Mouse (Mus musculus): ENCODE measurements around the gene Epp13. TPM values are rescaled to one million over a fixed set of nuclear protein-coding genes. Genes with fewer than 3 reads are reported as not detected.
"Not testable (repeated sequence)": the region's sequence is repeated elsewhere in the genome, so short reads cannot be mapped to it uniquely, and the experiment has no call there.

Gene Epp13
- polyA plus RNA-seq (2015; fragmentation: Nextera tagmentation; extraction: Ambion mirVana): not detected in 2 replicates

- H3K36me3 ChIP-seq (ENCODE audit: control insufficient read depth, insufficient read depth, low read length): no peaks in the 10 kb centered on the region
- WGBS: 84% methylated on average over 6 of the region's 6 CpGs
- H3K9ac ChIP-seq (ENCODE audit: low read depth, low read length): no peak within 1 kb of the TSS
- H3K4me3 ChIP-seq (ENCODE audit: low read length): no peak within 1 kb of the TSS
- no peaks in the 10 kb centered on the region for H3K4me1 ChIP-seq (ENCODE audit: control insufficient read depth, insufficient read depth, low read depth, low read length)
- no peak for ATAC-seq
- no peak within 1 kb of the TSS for H3K4me2 ChIP-seq (ENCODE audit: low read length)
- H3K27me3 ChIP-seq (replicated peaks; ENCODE audit: control insufficient read depth, insufficient read depth, low read length): no peaks in the 10 kb centered on the region
- H3K9me3 ChIP-seq (ENCODE audit: control insufficient read depth, low read length): 0 out of 2 replicates have a peak, but pooled peaks cover 3% of the 10 kb centered on the region
- no peak within 1 kb of the TSS for H3K27ac ChIP-seq (ENCODE audit: low read depth, low read length)
Measured at GRCm38 (mm10) chr7:6252410-6252809, at the start of gene Epp13. TSS of gene Epp13 (plus strand) at chr7:6252710.

GRCm38 (mm10) chr7:6204200-6204599 lies 48.3 kb upstream of the Epp13 start:
- no peaks in the 10 kb centered on the region for H3K27me3 ChIP-seq (replicated peaks; ENCODE audit: control insufficient read depth, insufficient read depth, low read length)
- H3K4me3 ChIP-seq (ENCODE audit: low read length): no peak overlapping the region
- H3K4me1 ChIP-seq (ENCODE audit: control insufficient read depth, insufficient read depth, low read depth, low read length): no peaks in the 10 kb centered on the region
- no peak overlapping the region for H3K9ac ChIP-seq (ENCODE audit: low read depth, low read length)
- no peak overlapping the region for H3K27ac ChIP-seq (ENCODE audit: low read depth, low read length)
- 86% methylated on average over 3 of the region's 3 CpGs for WGBS
- no peaks in the 10 kb centered on the region for H3K36me3 ChIP-seq (ENCODE audit: control insufficient read depth, insufficient read depth, low read length)
- no peak overlapping the region for H3K4me2 ChIP-seq (ENCODE audit: low read length)
- ATAC-seq: no peak
- no peaks in the 10 kb centered on the region; the same call in 1 of the 2 replicates for H3K9me3 ChIP-seq (ENCODE audit: control insufficient read depth, low read length)

DNA sequence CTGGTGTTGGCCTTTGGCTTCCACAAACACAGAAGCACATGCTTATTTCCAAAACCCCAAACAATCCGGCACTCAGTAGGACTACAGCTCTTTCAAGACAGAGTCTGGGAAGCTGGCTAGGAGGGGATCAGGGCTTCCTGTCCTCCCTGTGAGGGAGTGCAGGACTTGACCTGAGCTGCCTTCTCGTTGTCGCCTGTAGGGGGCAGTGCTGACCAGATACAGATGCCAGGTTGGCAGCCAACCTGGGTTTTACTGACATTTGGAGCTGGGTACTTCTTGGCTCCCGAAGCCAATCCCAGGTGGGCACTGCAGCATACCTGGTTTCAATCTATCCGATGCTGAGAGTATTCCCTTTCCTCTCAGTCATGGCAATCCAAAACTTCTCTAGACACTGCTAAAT lies 39.4 kb upstream of the Epp13 start:
- WGBS: 48% methylated on average over 5 of the region's 5 CpGs
- Histone ChIP-seq H3K9me3 (ENCODE audit: control insufficient read depth, low read length) (0 out of 2 replicates have a peak, but pooled peaks cover 2% of the 10 kb centered on the region), H3K4me3 (ENCODE audit: low read length) (no peak overlapping the region), H3K27me3 (replicated peaks; ENCODE audit: control insufficient read depth, insufficient read depth, low read length) (no peaks in the 10 kb centered on the region), H3K4me2 (ENCODE audit: low read length) (no peak overlapping the region), H3K4me1 (ENCODE audit: control insufficient read depth, insufficient read depth, low read depth, low read length) (no peaks in the 10 kb centered on the region), H3K27ac (ENCODE audit: low read depth, low read length) (no peak overlapping the region), H3K9ac (ENCODE audit: low read depth, low read length) (no peak overlapping the region), H3K36me3 (ENCODE audit: control insufficient read depth, insufficient read depth, low read length) (no peaks in the 10 kb centered on the region)
- no peak for ATAC-seq

- not testable (repeated sequence) for H3K4me2 ChIP-seq (ENCODE audit: low read length); ATAC-seq; H3K27ac ChIP-seq (ENCODE audit: low read depth, low read length); H3K9ac ChIP-seq (ENCODE audit: low read depth, low read length); H3K27me3 ChIP-seq (replicated peaks; ENCODE audit: control insufficient read depth, insufficient read depth, low read length); H3K4me3 ChIP-seq (ENCODE audit: low read length); H3K36me3 ChIP-seq (ENCODE audit: control insufficient read depth, insufficient read depth, low read length); H3K9me3 ChIP-seq (ENCODE audit: control insufficient read depth, low read length); H3K4me1 ChIP-seq (ENCODE audit: control insufficient read depth, insufficient read depth, low read depth, low read length)
- WGBS: 76% methylated on average over 3 of the region's 4 CpGs
Measured at GRCm38 (mm10) chr7:6214691-6215090, 37.8 kb upstream of the Epp13 start.

DNA sequence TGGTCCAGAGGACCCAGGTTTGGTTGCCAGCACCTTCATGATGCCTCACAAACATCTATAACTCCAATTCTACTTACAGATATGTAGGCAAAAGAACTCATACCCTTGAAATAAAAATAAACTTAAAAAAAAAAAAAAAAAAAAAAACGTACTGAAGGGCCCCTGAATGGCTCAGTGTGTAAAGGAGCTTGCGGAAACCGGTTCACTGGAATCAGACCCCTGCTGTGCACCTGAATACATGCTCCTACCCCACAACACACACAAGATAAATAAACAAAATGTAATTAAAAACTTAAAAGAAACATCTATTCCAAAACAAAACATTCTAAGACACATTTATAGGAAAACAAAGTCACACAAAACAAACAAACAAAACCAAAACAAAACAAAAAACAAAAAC lies 32.4 kb upstream of the Epp13 start:
- no peak overlapping the region for H3K27ac ChIP-seq (ENCODE audit: low read depth, low read length)
- H3K9me3 ChIP-seq (ENCODE audit: control insufficient read depth, low read length): no peaks in the 10 kb centered on the region
- 46% methylated on average over 3 of the region's 3 CpGs for WGBS
- no peak for ATAC-seq
- H3K9ac ChIP-seq (ENCODE audit: low read depth, low read length): no peak overlapping the region
- no peak overlapping the region for H3K4me3 ChIP-seq (ENCODE audit: low read length)
- no peaks in the 10 kb centered on the region for H3K36me3 ChIP-seq (ENCODE audit: control insufficient read depth, insufficient read depth, low read length)
- no peak overlapping the region for H3K4me2 ChIP-seq (ENCODE audit: low read length)
- no peaks in the 10 kb centered on the region for H3K4me1 ChIP-seq (ENCODE audit: control insufficient read depth, insufficient read depth, low read depth, low read length)
- H3K27me3 ChIP-seq (replicated peaks; ENCODE audit: control insufficient read depth, insufficient read depth, low read length): no peaks in the 10 kb centered on the region

DNA sequence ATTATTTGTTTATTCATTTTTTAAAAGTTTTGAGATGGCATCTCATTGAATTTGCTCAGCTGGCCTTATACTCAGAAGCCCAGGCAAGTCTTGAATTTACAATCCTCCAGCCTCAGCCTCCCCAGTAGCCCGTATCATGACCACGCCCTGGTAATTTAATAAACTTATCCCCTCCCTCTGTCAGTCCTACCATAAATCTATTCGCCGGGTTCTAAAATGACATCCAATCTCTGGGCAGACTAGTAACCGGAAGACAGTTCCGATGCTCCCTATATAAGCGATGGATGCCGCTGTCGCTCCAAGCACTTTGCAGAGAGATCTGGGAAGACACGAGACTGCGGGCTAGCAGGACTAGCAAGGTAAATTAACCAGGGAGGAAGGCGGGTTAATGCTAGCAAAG lies 30.5 kb upstream of the Epp13 start, which contains the start of gene Zscan5b:
Zscan5b (plus strand) TSS at position 301 of the 400 bp plus-strand sequence.
- no peaks in the 10 kb centered on the region for H3K4me1 ChIP-seq (ENCODE audit: control insufficient read depth, insufficient read depth, low read depth, low read length)
- H3K9ac ChIP-seq (ENCODE audit: low read depth, low read length): no peak within 1 kb of the TSS
- H3K9me3 ChIP-seq (ENCODE audit: control insufficient read depth, low read length): no peaks in the 10 kb centered on the region
- H3K4me3 ChIP-seq (ENCODE audit: low read length): no peak within 1 kb of the TSS
- WGBS: 94% methylated on average over 12 of the region's 12 CpGs
- no peak for ATAC-seq
- no peaks in the 10 kb centered on the region for H3K27me3 ChIP-seq (replicated peaks; ENCODE audit: control insufficient read depth, insufficient read depth, low read length)
- H3K36me3 ChIP-seq (ENCODE audit: control insufficient read depth, insufficient read depth, low read length): no peaks in the 10 kb centered on the region
- no peak within 1 kb of the TSS for H3K4me2 ChIP-seq (ENCODE audit: low read length)
- H3K27ac ChIP-seq (ENCODE audit: low read depth, low read length): no peak within 1 kb of the TSS

DNA sequence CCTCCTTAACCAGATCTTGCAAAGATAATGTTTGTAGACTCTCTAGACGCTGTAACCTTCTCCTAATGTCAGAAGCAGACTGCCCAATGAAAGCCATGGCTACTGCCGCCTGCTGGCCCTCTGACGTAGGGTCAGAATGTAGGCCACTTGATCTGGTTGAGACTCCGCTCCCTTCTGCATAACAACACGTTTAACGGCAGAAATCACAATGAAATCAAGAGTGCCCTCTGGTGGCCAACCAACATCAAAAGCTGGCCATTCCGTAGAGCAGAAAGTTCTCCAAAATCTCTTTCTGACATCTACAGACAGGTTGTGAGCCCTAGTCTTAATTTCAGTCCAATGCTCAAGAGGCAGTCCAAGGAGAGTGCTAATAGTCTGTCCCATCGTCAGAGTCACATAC lies 24.0 kb upstream of the Epp13 start:
- not testable (repeated sequence) for H3K4me2 ChIP-seq (ENCODE audit: low read length); ATAC-seq; H3K27me3 ChIP-seq (replicated peaks; ENCODE audit: control insufficient read depth, insufficient read depth, low read length); H3K9ac ChIP-seq (ENCODE audit: low read depth, low read length); H3K27ac ChIP-seq (ENCODE audit: low read depth, low read length); H3K4me1 ChIP-seq (ENCODE audit: control insufficient read depth, insufficient read depth, low read depth, low read length); H3K36me3 ChIP-seq (ENCODE audit: control insufficient read depth, insufficient read depth, low read length); H3K9me3 ChIP-seq (ENCODE audit: control insufficient read depth, low read length); H3K4me3 ChIP-seq (ENCODE audit: low read length)
- 55% methylated on average over 8 of the region's 8 CpGs for WGBS

GRCm38 (mm10) chr7:6239787-6240186 lies 12.7 kb upstream of the Epp13 start:
- no peaks in the 10 kb centered on the region for H3K9me3 ChIP-seq (ENCODE audit: control insufficient read depth, low read length)
- no peak for ATAC-seq
- H3K4me1 ChIP-seq (ENCODE audit: control insufficient read depth, insufficient read depth, low read depth, low read length): no peaks in the 10 kb centered on the region
- 57% methylated on average over 11 of the region's 11 CpGs for WGBS
- no peak overlapping the region for H3K27ac ChIP-seq (ENCODE audit: low read depth, low read length)
- H3K27me3 ChIP-seq (replicated peaks; ENCODE audit: control insufficient read depth, insufficient read depth, low read length): no peaks in the 10 kb centered on the region
- no peak overlapping the region for H3K9ac ChIP-seq (ENCODE audit: low read depth, low read length)
- no peak overlapping the region for H3K4me2 ChIP-seq (ENCODE audit: low read length)
- H3K4me3 ChIP-seq (ENCODE audit: low read length): no peak overlapping the region
- no peaks in the 10 kb centered on the region for H3K36me3 ChIP-seq (ENCODE audit: control insufficient read depth, insufficient read depth, low read length)

- ATAC-seq; H3K4me2 ChIP-seq (ENCODE audit: low read length); H3K9me3 ChIP-seq (ENCODE audit: control insufficient read depth, low read length); H3K9ac ChIP-seq (ENCODE audit: low read depth, low read length); H3K4me3 ChIP-seq (ENCODE audit: low read length); H3K36me3 ChIP-seq (ENCODE audit: control insufficient read depth, insufficient read depth, low read length); H3K27ac ChIP-seq (ENCODE audit: low read depth, low read length); H3K4me1 ChIP-seq (ENCODE audit: control insufficient read depth, insufficient read depth, low read depth, low read length); H3K27me3 ChIP-seq (replicated peaks; ENCODE audit: control insufficient read depth, insufficient read depth, low read length): not testable (repeated sequence)
- 23% methylated on average over 1 of the region's 1 CpGs for WGBS
Measured at GRCm38 (mm10) chr7:6240841-6241425, 11.6 kb upstream of the Epp13 start.
